Mouse (Mus musculus) lung, adult 18-20 months (tissue): ENCODE measurements at regions not wholly inside any gene's neighbourhood (a gene's known extent, or its start where the extent isn't known, plus 50 kb on each side); places are given as distances from the start of the nearest gene placed in this dataset.
"Not testable (repeated sequence)": the region's sequence is repeated elsewhere in the genome, so short reads cannot be mapped to it uniquely, and the experiment has no call there.

ENCODE experiments used
- DNase-seq, 2 experiments: peaks; one replicate each; pipeline ENCODE4 v3.0.0; 2022; ENCODE audit warnings: mixed read lengths in 2 of 2

GRCm38 (mm10) chr19:27031030-27031700, 145.5 kb downstream of the Gm815 start:
- DNase-seq: no peak

- DNase-seq: peak; percentile 55 to 66
Observed at GRCm38 (mm10) chr19:27032621-27033020, 146.9 kb downstream of the Gm815 start.

DNA sequence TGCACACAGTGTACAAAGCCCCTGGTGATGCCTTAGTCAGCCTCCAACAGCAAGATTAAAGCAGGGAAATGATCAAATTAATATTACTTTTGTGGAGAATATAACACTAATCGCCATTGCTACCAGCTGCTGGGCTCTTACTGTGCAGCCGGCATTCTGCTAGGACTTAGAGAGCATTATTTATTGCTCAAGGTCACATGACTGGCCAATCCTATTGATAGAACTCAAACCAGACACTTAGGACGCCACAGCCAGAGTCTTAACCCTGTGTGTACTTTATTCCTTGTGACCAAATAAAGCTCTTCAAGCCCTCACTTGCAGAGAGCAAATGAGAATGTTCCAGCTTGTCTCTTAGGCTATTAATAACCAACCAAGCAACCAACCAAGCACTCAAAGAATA, 152.6 kb downstream of the Gm815 start:
- DNase-seq: no peak

DNA sequence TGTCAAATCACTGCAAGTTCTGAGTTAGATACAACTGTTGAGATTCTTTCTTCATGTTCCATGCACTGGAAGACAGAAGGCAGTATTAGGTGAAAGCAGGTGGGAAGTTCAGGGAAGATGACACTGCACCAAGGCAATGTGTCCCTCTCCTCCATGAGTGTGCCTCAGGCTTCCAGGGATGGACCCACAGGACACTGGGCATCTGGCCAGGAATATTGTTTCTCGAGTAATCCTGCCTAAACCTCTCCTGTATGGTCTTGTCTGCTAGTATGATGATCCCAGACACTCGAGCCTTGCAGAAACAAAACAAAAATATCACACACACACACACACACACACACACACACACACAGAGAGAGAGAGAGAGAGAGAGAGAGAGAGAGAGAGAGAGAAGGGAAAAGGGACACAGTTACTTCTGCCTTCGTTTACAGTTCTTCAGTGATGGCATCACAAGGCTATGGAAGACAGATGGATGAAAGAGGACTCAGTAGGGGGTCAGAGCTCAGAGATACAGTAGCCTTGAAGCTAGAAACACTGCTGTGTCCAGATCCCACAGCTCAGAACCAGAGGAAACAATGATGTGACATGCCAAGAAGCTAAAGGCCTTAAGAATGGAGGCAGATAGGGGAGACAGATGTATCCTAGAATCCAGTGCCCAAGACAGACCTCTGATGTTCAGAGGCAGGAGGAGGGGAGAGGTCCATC, 154.8 kb downstream of the Gm815 start:
- DNase-seq: no peak

- peak in 1 of 2 experiments; percentile 5 for DNase-seq
Observed at GRCm38 (mm10) chr19:27066449-27067181, 149.7 kb upstream of the Vldlr start.

DNA sequence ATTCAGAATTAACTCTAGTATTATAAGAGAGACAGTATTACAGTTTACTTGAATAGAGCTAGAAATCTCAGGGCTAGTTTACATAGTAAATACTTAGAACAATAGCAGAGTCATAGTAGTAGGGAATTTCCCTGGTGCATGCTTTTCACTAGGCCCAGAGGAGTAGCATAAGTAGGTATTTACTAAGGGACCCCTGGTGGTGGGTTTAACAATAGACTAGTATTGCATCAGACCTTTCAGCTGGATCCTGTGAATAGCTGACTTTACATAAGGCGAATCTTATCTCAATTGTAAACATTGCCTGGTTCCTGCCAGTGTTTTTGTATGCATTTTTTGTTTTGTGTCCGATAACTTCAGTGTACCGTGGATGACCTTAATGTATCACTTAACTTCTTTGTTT, 143.0 kb upstream of the Vldlr start:
- DNase-seq: no peak

DNA sequence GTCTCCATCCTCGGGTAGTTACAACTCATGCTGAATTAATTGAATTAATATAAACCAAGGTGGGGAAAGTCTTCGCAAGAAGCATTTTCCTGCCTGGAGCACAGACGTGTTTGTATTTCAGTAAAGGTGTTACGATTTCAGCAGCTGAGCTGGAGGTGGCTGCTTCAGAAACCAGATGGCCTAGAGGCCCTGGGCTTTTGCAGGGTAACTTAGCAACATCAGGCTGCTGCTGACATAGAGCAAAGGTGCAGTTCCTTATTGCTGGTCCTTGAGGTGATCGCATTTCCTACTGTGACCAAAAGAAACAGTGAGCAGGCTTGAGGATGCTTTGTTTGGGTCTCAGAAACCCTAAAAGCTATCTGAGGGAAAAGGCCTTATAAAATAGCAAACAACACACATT, 141.3 kb upstream of the Vldlr start:
- DNase-seq: no peak

GRCm38 (mm10) chr19:27076920-27077512, 139.3 kb upstream of the Vldlr start:
- peak; percentile 16 to 53 for DNase-seq

DNA sequence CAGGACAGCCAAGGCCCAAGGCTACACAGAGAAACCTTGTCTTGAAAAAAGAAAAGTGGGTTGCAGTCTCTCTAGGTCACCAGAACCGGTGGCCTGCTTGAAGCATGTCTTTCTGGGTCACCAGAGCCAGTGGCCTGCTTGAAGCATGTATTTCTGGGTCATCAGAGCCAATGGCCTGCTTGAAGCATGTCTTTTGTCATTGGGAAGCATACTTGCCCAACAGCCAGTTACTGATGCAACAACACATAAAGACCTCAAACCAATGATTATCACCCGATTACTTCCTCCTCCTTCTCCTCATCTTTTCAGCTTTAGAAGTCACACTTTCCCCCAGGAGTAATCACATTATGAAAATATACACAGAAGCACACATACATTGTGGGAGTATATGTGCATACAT, 128.9 kb upstream of the Vldlr start:
- no peak for DNase-seq

GRCm38 (mm10) chr19:27087833-27088232, 128.5 kb upstream of the Vldlr start:
- DNase-seq: no peak

- no peak for DNase-seq
Observed at GRCm38 (mm10) chr19:27089099-27089498, 127.2 kb upstream of the Vldlr start.

DNA sequence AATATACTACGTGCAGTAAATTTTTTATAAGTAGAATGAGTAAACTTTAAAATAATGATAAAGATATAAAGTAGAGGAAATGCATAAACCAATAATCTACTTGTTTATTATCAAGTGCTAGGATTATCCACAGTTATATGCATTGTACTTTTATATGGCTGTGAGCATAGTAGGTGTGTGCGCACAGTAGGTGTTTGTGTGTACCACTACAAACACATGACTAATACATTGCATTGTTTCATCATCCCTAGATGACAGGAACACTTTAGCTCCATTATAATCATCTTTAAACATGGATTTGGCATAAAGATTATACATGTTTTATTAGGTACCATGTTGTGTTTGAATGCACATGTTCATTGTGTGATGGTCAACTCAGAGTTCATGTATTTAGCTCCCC, 124.7 kb upstream of the Vldlr start:
- DNase-seq: no peak

- no peak for DNase-seq
Observed at GRCm38 (mm10) chr19:27094777-27095478, 121.4 kb upstream of the Vldlr start.

DNA sequence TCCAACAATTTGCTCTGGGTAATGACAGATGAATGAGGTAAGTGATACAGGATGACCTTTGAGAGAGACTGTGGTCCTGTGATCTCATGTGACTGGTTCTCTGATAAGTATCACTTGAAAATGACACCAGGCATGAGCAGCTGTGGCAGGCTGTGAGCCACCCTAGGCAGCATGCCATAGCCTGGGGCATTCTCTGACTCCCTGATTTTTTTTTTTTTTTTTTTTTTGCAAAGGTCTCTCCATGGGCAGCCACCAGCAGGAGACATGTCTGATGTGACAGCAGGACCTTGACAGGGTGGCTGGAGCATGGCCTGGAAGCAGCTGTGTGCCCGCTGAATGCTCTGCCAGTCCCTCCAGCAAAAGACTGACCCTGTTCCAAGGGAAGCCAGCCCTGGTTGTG, 116.4 kb upstream of the Vldlr start:
- DNase-seq: no peak

- DNase-seq: no peak
Observed at GRCm38 (mm10) chr19:27110437-27110836, 105.8 kb upstream of the Vldlr start.

DNA sequence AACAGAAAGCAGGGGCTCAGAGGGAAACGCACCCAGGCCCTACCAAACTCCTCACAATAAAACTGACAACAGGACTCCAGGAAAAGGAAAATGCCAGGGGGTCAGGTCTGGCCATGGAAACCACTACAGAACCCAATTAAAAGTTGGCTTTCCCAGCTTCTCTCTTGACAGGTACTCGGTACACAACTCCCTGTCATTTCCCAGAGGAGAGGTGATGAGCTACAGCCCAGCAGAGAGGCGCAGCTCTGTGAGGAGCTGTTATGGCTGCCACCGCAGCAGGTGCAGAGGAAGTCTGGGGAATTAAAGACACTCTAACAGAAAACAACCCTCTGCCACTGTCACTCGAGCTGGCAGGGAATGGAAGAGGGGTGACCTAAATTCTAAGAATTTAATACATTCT, 95.4 kb upstream of the Vldlr start:
- DNase-seq: no peak

GRCm38 (mm10) chr19:27122348-27122747, 93.9 kb upstream of the Vldlr start:
- DNase-seq: no peak

GRCm38 (mm10) chr19:27123334-27123733, 93.0 kb upstream of the Vldlr start:
- DNase-seq: no peak

DNA sequence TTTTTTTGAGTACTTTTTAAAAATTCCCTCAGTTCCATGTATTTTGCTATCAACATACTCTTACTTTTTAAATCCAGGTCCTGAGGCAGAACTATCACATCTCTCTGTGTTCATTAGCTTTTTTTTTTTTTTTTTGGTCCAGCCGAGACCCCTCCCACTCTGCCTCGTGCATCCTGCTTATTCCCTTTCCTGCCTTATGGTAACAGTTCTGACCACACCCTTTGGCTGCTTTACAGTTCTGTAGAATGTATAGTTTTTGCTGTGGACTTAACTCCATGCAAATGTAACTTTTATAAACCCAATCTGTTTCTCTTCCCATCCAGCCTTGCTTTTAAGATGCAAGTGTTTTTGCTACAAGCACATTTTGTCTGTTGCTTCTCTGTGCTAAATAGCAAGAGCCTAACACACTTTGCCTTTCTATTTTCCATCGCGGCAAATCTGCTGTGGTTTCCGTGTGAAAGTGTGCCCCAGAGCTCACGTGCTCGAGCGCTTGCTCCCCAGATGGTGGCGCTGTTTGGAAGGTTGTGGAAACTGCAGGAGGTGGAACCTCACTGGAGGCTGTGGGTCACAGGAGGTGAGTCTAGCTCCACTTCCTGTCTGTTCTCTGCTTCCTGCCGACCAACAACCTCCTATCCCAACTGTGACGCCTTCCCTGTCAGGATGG, 92.3 kb upstream of the Vldlr start:
- peak; percentile 40 to 48 for DNase-seq

- not testable (repeated sequence) for DNase-seq
Observed at GRCm38 (mm10) chr19:27128501-27128900, 87.8 kb upstream of the Vldlr start.

GRCm38 (mm10) chr19:27134360-27134759, 81.9 kb upstream of the Vldlr start:
- no peak for DNase-seq

DNA sequence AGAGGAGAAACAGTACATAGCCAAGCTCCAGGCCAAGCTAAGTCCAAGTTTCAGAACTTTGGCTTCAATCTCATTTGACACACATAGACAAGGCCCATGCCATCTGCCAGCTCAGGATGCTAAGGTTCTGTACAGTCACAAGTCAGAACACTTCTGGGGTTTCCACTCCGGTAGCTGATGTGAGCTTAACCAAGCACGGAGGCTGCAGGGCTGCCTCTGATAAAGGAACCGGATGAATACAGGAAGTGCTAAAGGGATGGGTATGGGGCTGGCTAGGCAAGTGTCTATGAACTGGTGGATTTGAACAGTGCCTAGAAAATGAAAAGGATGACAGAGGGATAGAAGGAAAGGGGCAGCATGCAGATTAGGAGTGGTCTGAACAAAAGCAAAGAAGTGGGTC, 75.4 kb upstream of the Vldlr start:
- no peak for DNase-seq
